Mouse (Mus musculus) intestine, postnatal 0 days (tissue): Measurements from ENCODE around the gene Vmn1r55. TPM values are rescaled to one million over a fixed set of nuclear protein-coding genes. Genes with fewer than 3 reads are reported as not detected.
A peak's percentile ranks its signal among the peaks of the same experiment; 100 is the strongest.
"Not testable (repeated sequence)": the region's sequence is repeated elsewhere in the genome, so short reads cannot be mapped to it uniquely, and the experiment has no call there.

Experiments
- ATAC-seq: fragments of 200-750 bp; cut with Nextera tagmentation; 2 replicates; pipeline ENCODE4 v1.8.0; 2017; ENCODE audit warnings: mild to moderate bottlenecking, moderate TSS enrichment, moderate library complexity
- H3K27ac ChIP-seq: fragments of 300-500 bp; sonication (generic); 2 replicates; pipeline ENCODE4 v1.5.1; 2014; ENCODE audit warnings: mild to moderate bottlenecking, low read depth, low read length, moderate library complexity
- H3K27me3 ChIP-seq: fragments of 300-500 bp; sonication (generic); replicated peaks from 2 replicates; pipeline ENCODE4 v1.6.1; 2014; ENCODE audit warnings: low read length, mixed read lengths; ENCODE audit not compliant: control insufficient read depth, insufficient read depth
- H3K36me3 ChIP-seq: fragments of 300-500 bp; sonication (generic); 2 replicates; pipeline ENCODE4 v1.6.1; 2014; ENCODE audit warnings: mild to moderate bottlenecking, moderate library complexity; ENCODE audit not compliant: control insufficient read depth, insufficient read depth
- H3K4me1 ChIP-seq: fragments of 300-500 bp; sonication (generic); replicated peaks from 2 replicates; pipeline ENCODE4 v1.6.1; 2014; ENCODE audit warnings: antibody characterized with exemption, low read length, mixed read lengths; ENCODE audit not compliant: control insufficient read depth, insufficient read depth
- H3K4me2 ChIP-seq: fragments of 300-500 bp; sonication (generic); replicated peaks from 2 replicates; pipeline ENCODE4 v1.6.1; 2014; ENCODE audit warnings: low read depth, mild to moderate bottlenecking, moderate library complexity
- H3K4me3 ChIP-seq: fragments of 300-500 bp; sonication (generic); 2 replicates; pipeline ENCODE4 v1.5.1; 2014; ENCODE audit warnings: low read depth, low read length
- H3K9ac ChIP-seq: fragments of 300-500 bp; sonication (generic); 2 replicates; pipeline ENCODE4 v1.6.1; 2014; ENCODE audit warnings: mild to moderate bottlenecking, low read depth, low read length
- H3K9me3 ChIP-seq: fragments of 300-500 bp; sonication (generic); 2 replicates; pipeline ENCODE4 v1.6.1; 2016; ENCODE audit warnings: mixed run types; ENCODE audit not compliant: control insufficient read depth
- CTCF ChIP-seq: sonication (generic); IDR thresholded peaks from 2 replicates; pipeline ENCODE4 v1.5.1; 2016; ENCODE audit warnings: low read depth, mild to moderate bottlenecking, control low read depth, antibody characterized with exemption, moderate library complexity
- WGBS: fragments of 180-500 bp; shearing (Covaris S2); extraction: QIAGEN DNeasy Blood & Tissue Kit; methylation state at CpG from one replicate; pipeline ENCODE4 v1.1.7; 2014; 5-methylcytosine and 5-hydroxymethylcytosine counted together
- polyA plus RNA-seq: library from polyadenylated mRNA; unstranded; fragments of >200 nt; fragmentation: Nextera tagmentation; extraction: Ambion mirVana; gene quantifications from 2 replicates; pipeline ENCODE4 v1.2.1, GENCODE M21; 2015

Vmn1r55 gene
- polyA plus RNA-seq, 1 experiment from 2014 or later = not detected

- Histone ChIP-seq H3K36me3 (peaks cover 17% of the 10 kb centered on the region), H3K27me3 (no peaks in the 10 kb centered on the region), H3K27ac (peak overlapping the region; percentile 55), H3K9ac (peak overlapping the region; percentile 38; the same call in 1 of the 2 replicates), H3K4me1 (peaks cover 9% of the 10 kb centered on the region; the same call in 1 of the 2 replicates), H3K4me2 (no peak overlapping the region), H3K4me3 (no peak overlapping the region), H3K9me3 (no peaks in the 10 kb centered on the region)
- 94% methylated on average over 1 of the region's 1 CpGs for WGBS
- ATAC-seq = no peak
- no peak for TF ChIP-seq CTCF
Measured at GRCm38 (mm10) chr7:5085512-5085911, 64.0 kb downstream of the Vmn1r55 start.

- H3K27me3 ChIP-seq = no peaks in the 10 kb centered on the region
- WGBS = 63% methylated on average over 18 of the region's 18 CpGs
- peaks cover 12% of the 10 kb centered on the region for H3K36me3 ChIP-seq
- H3K4me3 ChIP-seq = no peak overlapping the region
- H3K9me3 ChIP-seq = no peaks in the 10 kb centered on the region
- H3K4me1 ChIP-seq = peaks cover 5% of the 10 kb centered on the region; the same call in 1 of the 2 replicates
- TF ChIP-seq CTCF = no peak
- 0 out of 2 replicates have a peak overlapping the region, but pooled peaks have one; percentile 13 for H3K9ac ChIP-seq
- H3K4me2 ChIP-seq = peak overlapping the region; percentile 39
- peak overlapping the region; percentile 99 for H3K27ac ChIP-seq
- peak; percentile 58 for ATAC-seq
Measured at GRCm38 (mm10) chr7:5083325-5084105, 66.0 kb downstream of the Vmn1r55 start.

GRCm38 (mm10) chr7:5081939-5082338, 67.5 kb downstream of the Vmn1r55 start:
- TF ChIP-seq CTCF = no peak
- H3K4me1 ChIP-seq = peaks cover 2% of the 10 kb centered on the region; the same call in 1 of the 2 replicates
- H3K27ac ChIP-seq = peak overlapping the region; percentile 99
- peak overlapping the region; percentile 98; the same call in 1 of the 2 replicates for H3K9ac ChIP-seq
- H3K9me3 ChIP-seq = no peaks in the 10 kb centered on the region
- H3K4me2 ChIP-seq = peak overlapping the region; percentile 75
- peaks cover 25% of the 10 kb centered on the region for H3K36me3 ChIP-seq
- 57% methylated on average over 2 of the region's 2 CpGs for WGBS
- H3K4me3 ChIP-seq = peak overlapping the region; percentile 95; the same call in 1 of the 2 replicates
- ATAC-seq = peak; percentile 44
- no peaks in the 10 kb centered on the region for H3K27me3 ChIP-seq

- peaks cover 32% of the 10 kb centered on the region for H3K36me3 ChIP-seq
- peak overlapping the region; percentile 75 for H3K4me2 ChIP-seq
- ATAC-seq = no peak
- no peaks in the 10 kb centered on the region for H3K4me1 ChIP-seq
- peak; percentile 29 for TF ChIP-seq CTCF
- H3K9ac ChIP-seq = peak overlapping the region; percentile 98
- H3K27ac ChIP-seq = peak overlapping the region; percentile 99
- no peaks in the 10 kb centered on the region for H3K9me3 ChIP-seq
- H3K4me3 ChIP-seq = peak overlapping the region; percentile 95
- WGBS = 31% methylated on average over 6 of the region's 6 CpGs
- H3K27me3 ChIP-seq = no peaks in the 10 kb centered on the region
Measured at GRCm38 (mm10) chr7:5081241-5081640, 68.2 kb downstream of the Vmn1r55 start.

GRCm38 (mm10) chr7:5080815-5081214, 68.7 kb downstream of the Vmn1r55 start:
- H3K9me3 ChIP-seq = no peaks in the 10 kb centered on the region
- peaks cover 35% of the 10 kb centered on the region for H3K36me3 ChIP-seq
- no peaks in the 10 kb centered on the region for H3K4me1 ChIP-seq
- H3K4me3 ChIP-seq = peak overlapping the region; percentile 95
- H3K4me2 ChIP-seq = peak overlapping the region; percentile 75
- TF ChIP-seq CTCF = no peak
- H3K27me3 ChIP-seq = no peaks in the 10 kb centered on the region
- WGBS = 6% methylated on average over 6 of the region's 6 CpGs
- ATAC-seq = no peak
- H3K9ac ChIP-seq = peak overlapping the region; percentile 98
- H3K27ac ChIP-seq = peak overlapping the region; percentile 99

- Histone ChIP-seq H3K36me3 (peaks cover 33% of the 10 kb centered on the region), H3K4me1 (no peaks in the 10 kb centered on the region)
Measured at GRCm38 (mm10) chr7:5080010-5080751, 69.3 kb downstream of the Vmn1r55 start, which contains the start of gene Epn1. TSS of gene Epn1 (plus strand) at chr7:5080235.

GRCm38 (mm10) chr7:5079365-5080009, 70.0 kb downstream of the Vmn1r55 start:
- peak overlapping the region; percentile 98 for H3K9ac ChIP-seq
- H3K9me3 ChIP-seq, ATAC-seq, H3K27me3 ChIP-seq, H3K4me1 ChIP-seq: not testable (repeated sequence)
- H3K27ac ChIP-seq = peak overlapping the region; percentile 99
- H3K36me3 ChIP-seq = peaks cover 36% of the 10 kb centered on the region
- H3K4me3 ChIP-seq = peak overlapping the region; percentile 95
- H3K4me2 ChIP-seq = peak overlapping the region; percentile 75
- 39% methylated on average over 10 of the region's 13 CpGs for WGBS

More at GRCm38 (mm10) chr7:5080010-5080751, 69.3 kb downstream of the Vmn1r55 start, which contains the start of gene Epn1:
- ATAC-seq = peak; percentile 86
- H3K9ac ChIP-seq = peak within 1 kb of the TSS; percentile 98
- no peaks in the 10 kb centered on the region for H3K9me3 ChIP-seq
- H3K4me2 ChIP-seq = peak within 1 kb of the TSS; percentile 75
- TF ChIP-seq CTCF = no peak
- WGBS = under 1% methylated on average over 68 of the region's 81 CpGs
- H3K27ac ChIP-seq = peak within 1 kb of the TSS; percentile 99
- peak within 1 kb of the TSS; percentile 95 for H3K4me3 ChIP-seq
- no peaks in the 10 kb centered on the region for H3K27me3 ChIP-seq
